Mouse (Mus musculus) neural tube, embryonic 10.5 days (tissue): ENCODE measurements around the gene Erich4.
"Not testable (repeated sequence)": the region's sequence is repeated elsewhere in the genome, so short reads cannot be mapped to it uniquely, and the experiment has no call there.

Experiments
- DNase-seq: peaks from one replicate; pipeline ENCODE4 v3.0.0-alpha.2; 2017; ENCODE audit warnings: low spot score; ENCODE audit errors: extremely low spot score

The Erich4 gene

DNA sequence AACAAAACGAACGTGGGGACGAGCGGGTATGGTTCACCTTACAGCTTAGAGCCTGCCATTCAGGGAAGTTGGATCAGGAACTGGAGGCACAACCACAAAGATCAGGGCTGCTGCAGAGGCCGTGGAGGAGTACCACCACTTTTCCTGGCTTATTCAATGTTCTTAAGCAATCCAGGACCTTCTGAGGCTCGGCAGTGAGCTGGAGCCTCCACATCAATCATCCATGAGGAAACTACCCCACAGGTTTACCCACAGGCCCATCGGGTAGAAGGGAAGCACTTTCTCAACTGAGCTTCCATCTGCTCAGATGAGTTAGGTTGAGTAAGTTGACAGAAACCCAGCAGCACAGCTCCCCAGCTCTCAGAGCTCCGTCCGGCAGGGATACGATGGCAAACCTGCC is 36.3 kb downstream of the Erich4 start:
- DNase-seq: no peak

DNA sequence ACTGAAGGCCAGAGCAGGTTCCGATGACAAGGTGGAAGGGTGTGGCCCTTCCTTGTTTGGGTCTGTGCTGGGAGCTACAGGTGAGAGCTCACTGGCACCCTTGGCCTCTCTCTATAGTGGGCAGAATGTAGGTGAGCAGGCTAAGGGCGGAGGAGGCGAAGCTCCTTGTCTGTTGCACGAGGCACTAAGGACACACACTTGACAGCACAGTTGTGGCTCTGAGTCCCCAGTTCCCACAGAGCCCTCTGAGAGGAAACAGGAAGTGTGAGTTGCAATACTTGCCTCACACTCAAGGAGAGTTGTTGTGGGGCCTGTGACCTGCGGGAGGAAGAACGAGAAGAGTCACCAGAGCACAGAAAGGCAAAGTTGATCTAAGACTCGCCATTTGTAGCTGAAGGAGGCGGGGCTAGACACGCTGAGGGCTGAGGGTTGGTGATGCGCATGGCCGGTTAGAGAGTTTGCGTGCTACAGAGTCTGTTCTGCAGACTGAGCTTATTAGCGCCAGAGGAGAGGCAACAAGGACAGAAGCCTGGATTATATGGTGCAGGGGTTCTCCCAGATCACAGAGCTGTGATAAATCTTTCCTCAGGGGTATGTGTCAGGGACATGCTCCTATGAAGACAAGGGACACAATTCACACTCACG is 38.8 kb downstream of the Erich4 start:
- DNase-seq: not testable (repeated sequence)

- not testable (repeated sequence) for DNase-seq
Observed at GRCm38 (mm10) chr7:25576308-25576707, 39.4 kb downstream of the Erich4 start.

DNA sequence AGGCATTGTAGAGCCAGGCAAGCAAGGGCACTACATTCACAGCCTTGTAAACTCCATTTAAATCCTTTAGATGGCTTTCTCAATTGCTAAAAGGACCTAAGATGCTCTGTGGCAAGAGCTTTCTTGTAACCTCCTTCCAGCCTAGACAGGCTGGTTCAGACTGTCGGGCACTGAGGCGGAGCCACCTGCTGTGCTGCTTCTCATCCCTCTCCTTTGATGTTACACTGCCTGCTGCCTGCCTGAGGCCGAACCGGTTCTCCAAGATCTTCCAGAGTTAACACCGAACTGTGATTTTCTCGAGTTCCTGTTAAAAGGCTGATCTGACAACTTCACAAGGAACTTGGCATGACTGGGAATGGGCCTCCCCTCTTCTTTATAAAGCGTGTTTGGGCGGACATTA is 39.8 kb downstream of the Erich4 start:
- no peak for DNase-seq

- no peak for DNase-seq
Observed at GRCm38 (mm10) chr7:25575105-25575504, 40.6 kb downstream of the Erich4 start.

- DNase-seq: not testable (repeated sequence)
Observed at GRCm38 (mm10) chr7:25573806-25574205, 41.9 kb downstream of the Erich4 start.

- DNase-seq: no peak
Observed at GRCm38 (mm10) chr7:25568721-25569120, 47.0 kb downstream of the Erich4 start.
